Mouse (Mus musculus) limb, embryonic 10.5 days (tissue): Measurements from ENCODE around the gene Rcl1. TPM values are rescaled to one million over a fixed set of nuclear protein-coding genes. Genes with fewer than 3 reads are reported as not detected.

Experiments used
- DNase-seq: peaks from one replicate; pipeline ENCODE4 v3.0.0-alpha.2; 2017; ENCODE audit warnings: low spot score
- H3K27ac ChIP-seq: fragments of 300-500 bp; sonication (generic); 2 replicates; pipeline ENCODE4 v1.5.1; 2016; ENCODE audit warnings: mild to moderate bottlenecking
- H3K27me3 ChIP-seq: fragments of 300-500 bp; sonication (generic); 2 replicates; pipeline ENCODE4 v1.6.1; 2016; ENCODE audit warnings: low read depth, mild to moderate bottlenecking; ENCODE audit not compliant: poor library complexity, severe bottlenecking
- H3K36me3 ChIP-seq: fragments of 300-500 bp; sonication (generic); 2 replicates; pipeline ENCODE4 v1.6.1; 2016; ENCODE audit warnings: mild to moderate bottlenecking, moderate library complexity
- H3K4me1 ChIP-seq: fragments of 300-500 bp; sonication (generic); 2 replicates; pipeline ENCODE4 v1.6.1; 2016
- H3K4me3 ChIP-seq: fragments of 300-500 bp; sonication (generic); 2 replicates; pipeline ENCODE4 v1.5.1; 2016; ENCODE audit warnings: mild to moderate bottlenecking, moderate library complexity
- H3K9me3 ChIP-seq: fragments of 300-500 bp; sonication (generic); replicated peaks from 2 replicates; pipeline ENCODE4 v1.6.1; 2016; ENCODE audit warnings: mild to moderate bottlenecking
- WGBS: fragments of 180-500 bp; shearing (Covaris S2); methylation state at CpG from one replicate; pipeline ENCODE4 v1.1.7; 2016; 5-methylcytosine and 5-hydroxymethylcytosine counted together
- polyA plus RNA-seq: library from polyadenylated mRNA; unstranded; fragments of >200 nt; fragmentation: Nextera tagmentation; extraction: Ambion mirVana; gene quantifications from 2 replicates; pipeline ENCODE4 v1.2.1, GENCODE M21; 2016

Gene Rcl1
- polyA plus RNA-seq, 1 experiment from 2014 or later, result 84.4 TPM

DNA sequence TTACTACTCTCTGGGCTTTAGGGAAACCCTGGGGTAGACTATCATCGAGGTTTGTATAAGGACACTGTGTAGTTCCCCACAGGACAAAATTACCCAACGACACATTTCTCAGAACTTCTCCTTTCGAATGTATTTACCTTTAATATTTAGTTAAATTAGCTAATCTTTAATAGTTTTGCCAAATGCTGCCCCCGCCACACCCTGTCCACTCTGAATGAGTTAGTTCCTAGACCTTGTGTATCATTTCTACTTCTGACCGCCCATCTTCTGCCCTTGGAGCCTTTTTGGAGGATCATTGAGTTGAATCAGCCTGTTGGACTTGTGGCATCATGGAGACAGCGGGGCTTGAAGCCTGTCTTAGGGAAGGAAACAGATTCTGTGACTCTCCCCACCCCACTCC lies 19.1 kb downstream of the Rcl1 start:
- Histone ChIP-seq H3K4me1 (no peaks in the 10 kb centered on the region), H3K36me3 (peaks cover 83% of the 10 kb centered on the region), H3K4me3 (no peak overlapping the region), H3K9me3 (no peaks in the 10 kb centered on the region), H3K27ac (no peak overlapping the region), H3K27me3 (no peaks in the 10 kb centered on the region)
- WGBS, result 94% methylated on average over 6 of the region's 6 CpGs
- no peak for DNase-seq

GRCm38 (mm10) chr19:29121394-29121793 lies 20.2 kb downstream of the Rcl1 start:
- Histone ChIP-seq H3K36me3 (peaks cover 90% of the 10 kb centered on the region), H3K4me3 (no peak overlapping the region), H3K27ac (no peak overlapping the region), H3K27me3 (no peaks in the 10 kb centered on the region), H3K4me1 (no peaks in the 10 kb centered on the region), H3K9me3 (no peaks in the 10 kb centered on the region)
- 81% methylated on average over 9 of the region's 9 CpGs for WGBS
- no peak for DNase-seq

- DNase-seq, result no peak
- no peaks in the 10 kb centered on the region for H3K9me3 ChIP-seq
- peaks cover 84% of the 10 kb centered on the region for H3K36me3 ChIP-seq
- H3K4me3 ChIP-seq, result no peak overlapping the region
- H3K27me3 ChIP-seq, result no peaks in the 10 kb centered on the region
- 85% methylated on average over 13 of the region's 13 CpGs for WGBS
- H3K27ac ChIP-seq, result no peak overlapping the region
- H3K4me1 ChIP-seq, result no peaks in the 10 kb centered on the region
Observed at GRCm38 (mm10) chr19:29124886-29125585, 23.9 kb downstream of the Rcl1 start.

- no peaks in the 10 kb centered on the region for H3K4me1 ChIP-seq
- H3K27me3 ChIP-seq, result no peaks in the 10 kb centered on the region
- H3K27ac ChIP-seq, result no peak overlapping the region
- DNase-seq, result no peak
- H3K9me3 ChIP-seq, result no peaks in the 10 kb centered on the region
- H3K4me3 ChIP-seq, result no peak overlapping the region
- 95% methylated on average over 12 of the region's 12 CpGs for WGBS
- H3K36me3 ChIP-seq, result peaks cover 85% of the 10 kb centered on the region
Observed at GRCm38 (mm10) chr19:29126347-29127015, 25.3 kb downstream of the Rcl1 start.

DNA sequence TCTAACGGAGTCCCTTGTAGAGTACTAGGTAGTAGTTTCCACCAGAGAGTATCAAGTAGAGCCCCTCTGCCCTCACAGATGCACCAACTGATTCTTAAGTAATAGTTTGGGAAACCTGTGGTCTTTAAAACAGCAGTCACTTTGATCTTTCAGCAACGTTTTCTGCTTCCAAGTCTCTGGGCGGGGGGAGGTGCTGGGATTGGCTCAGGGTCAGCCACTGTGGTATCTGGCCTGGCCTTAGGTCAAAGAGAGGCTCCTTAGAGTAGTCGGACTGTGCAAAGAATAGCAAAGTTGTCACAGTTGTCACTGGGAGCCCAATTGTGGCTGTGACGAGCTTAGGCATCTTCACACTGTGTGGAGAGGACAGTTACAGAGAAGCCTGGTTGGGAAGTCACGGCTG lies 26.2 kb downstream of the Rcl1 start:
- no peak overlapping the region for H3K27ac ChIP-seq
- WGBS, result 65% methylated on average over 6 of the region's 6 CpGs
- H3K9me3 ChIP-seq, result no peaks in the 10 kb centered on the region
- no peak for DNase-seq
- H3K27me3 ChIP-seq, result no peaks in the 10 kb centered on the region
- H3K4me3 ChIP-seq, result no peak overlapping the region
- H3K36me3 ChIP-seq, result peaks cover 86% of the 10 kb centered on the region
- no peaks in the 10 kb centered on the region for H3K4me1 ChIP-seq

DNA sequence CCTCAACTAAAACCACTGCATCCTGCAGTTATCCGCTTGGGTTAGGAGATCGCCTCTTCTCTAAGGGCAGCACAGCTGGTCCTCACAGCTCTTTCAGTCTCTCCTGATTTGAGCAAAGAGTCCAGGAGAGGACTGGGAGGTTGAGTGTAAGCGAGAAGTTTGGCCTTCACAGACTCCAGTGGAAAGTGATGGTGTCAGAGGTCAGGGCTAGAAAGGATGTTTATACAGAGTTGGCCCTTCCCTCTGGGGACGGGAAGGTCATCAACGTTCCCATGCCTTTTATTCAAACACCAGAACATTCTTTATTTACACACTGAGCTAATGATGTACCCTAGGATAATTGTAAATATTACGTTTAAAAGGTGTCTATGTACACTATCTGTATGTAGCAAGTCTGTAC lies 27.0 kb downstream of the Rcl1 start:
- no peaks in the 10 kb centered on the region for H3K27me3 ChIP-seq
- peaks cover 85% of the 10 kb centered on the region for H3K36me3 ChIP-seq
- no peak for DNase-seq
- no peaks in the 10 kb centered on the region for H3K9me3 ChIP-seq
- H3K4me1 ChIP-seq, result no peaks in the 10 kb centered on the region
- H3K4me3 ChIP-seq, result no peak overlapping the region
- no peak overlapping the region for H3K27ac ChIP-seq
- 87% methylated on average over 6 of the region's 6 CpGs for WGBS

DNA sequence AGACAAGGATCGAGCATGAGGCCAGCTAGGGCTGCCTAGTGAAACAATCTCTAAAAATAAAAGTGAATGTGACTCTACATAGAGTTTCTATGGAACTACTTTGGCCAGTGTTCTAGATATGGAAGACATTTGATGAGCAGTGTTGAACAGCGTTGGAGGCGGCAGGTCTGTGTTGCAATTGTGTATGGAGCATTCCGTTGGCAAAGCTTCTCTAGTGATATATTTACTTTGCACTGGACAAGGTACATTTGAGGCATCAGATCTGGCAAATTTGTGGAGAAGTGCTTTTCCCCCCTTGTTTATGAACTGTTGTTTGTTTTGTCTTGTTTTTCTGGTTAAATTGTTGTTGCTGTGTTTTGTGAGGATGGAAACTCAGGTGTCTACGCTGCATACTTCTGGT lies 28.4 kb downstream of the Rcl1 start:
- Histone ChIP-seq H3K4me1 (no peaks in the 10 kb centered on the region), H3K9me3 (no peaks in the 10 kb centered on the region), H3K36me3 (peaks cover 81% of the 10 kb centered on the region), H3K27me3 (no peaks in the 10 kb centered on the region), H3K4me3 (no peak overlapping the region), H3K27ac (no peak overlapping the region)
- WGBS, result 95% methylated on average over 5 of the region's 5 CpGs
- no peak for DNase-seq

- WGBS, result 95% methylated on average over 4 of the region's 4 CpGs
- no peaks in the 10 kb centered on the region for H3K4me1 ChIP-seq
- H3K4me3 ChIP-seq, result no peak overlapping the region
- peaks cover 81% of the 10 kb centered on the region for H3K36me3 ChIP-seq
- DNase-seq, result no peak
- no peaks in the 10 kb centered on the region for H3K9me3 ChIP-seq
- H3K27me3 ChIP-seq, result no peaks in the 10 kb centered on the region
- no peak overlapping the region for H3K27ac ChIP-seq
Observed at GRCm38 (mm10) chr19:29131171-29131570, 30.0 kb downstream of the Rcl1 start.

DNA sequence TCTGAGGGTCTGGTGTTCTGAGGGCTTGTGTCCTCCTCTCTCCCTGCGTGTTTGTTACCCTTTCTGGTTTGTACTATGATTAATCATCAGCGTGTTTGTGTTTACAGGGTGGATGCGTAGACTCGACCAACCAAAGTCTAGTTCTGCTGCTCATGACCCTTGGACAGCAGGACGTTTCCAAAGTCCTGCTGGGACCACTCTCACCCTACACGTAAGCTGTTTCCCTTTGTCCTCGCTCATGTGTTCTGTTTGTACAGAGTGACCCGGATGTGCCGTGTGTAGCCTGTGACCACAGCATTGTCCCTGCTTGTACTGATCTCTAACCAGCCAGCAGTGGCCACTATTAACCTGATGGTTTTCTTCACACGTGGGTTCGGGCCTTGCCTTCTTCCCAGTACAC lies 33.1 kb downstream of the Rcl1 start:
- Histone ChIP-seq H3K4me3 (no peak overlapping the region), H3K27ac (no peak overlapping the region), H3K9me3 (no peaks in the 10 kb centered on the region), H3K36me3 (peaks cover 88% of the 10 kb centered on the region), H3K27me3 (no peaks in the 10 kb centered on the region), H3K4me1 (no peaks in the 10 kb centered on the region)
- WGBS, result 90% methylated on average over 11 of the region's 11 CpGs
- DNase-seq, result no peak

DNA sequence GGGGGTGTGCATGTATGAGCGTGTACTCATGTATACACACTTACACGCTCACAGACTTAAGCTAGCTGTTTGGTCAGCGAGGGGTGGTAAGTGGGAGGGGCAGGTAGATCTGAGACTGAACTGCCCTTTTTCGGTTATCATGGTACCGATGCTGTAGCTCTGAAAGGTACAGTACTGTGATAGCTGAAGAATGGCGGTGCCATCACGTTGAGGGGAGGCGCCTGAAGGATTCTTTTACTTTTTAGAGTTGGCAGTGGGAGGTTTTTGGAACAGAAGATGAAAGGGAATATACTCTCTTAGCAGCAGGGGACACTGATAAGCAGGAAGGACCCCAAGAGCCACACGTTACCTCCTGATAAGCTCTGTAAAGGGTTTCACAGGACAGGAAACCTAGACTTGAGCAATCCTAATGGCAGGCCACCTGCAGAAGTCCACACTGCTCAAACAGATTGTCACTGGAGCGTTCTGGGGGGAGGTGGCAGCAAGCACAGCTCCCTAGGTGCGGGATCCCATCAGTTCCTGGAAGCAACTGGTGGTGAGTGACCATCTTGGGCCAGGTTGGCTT lies 34.1 kb downstream of the Rcl1 start:
- Histone ChIP-seq H3K4me3 (no peak overlapping the region), H3K27me3 (no peaks in the 10 kb centered on the region), H3K27ac (no peak overlapping the region), H3K9me3 (no peaks in the 10 kb centered on the region), H3K36me3 (peaks cover 88% of the 10 kb centered on the region), H3K4me1 (no peaks in the 10 kb centered on the region)
- WGBS, result 88% methylated on average over 11 of the region's 11 CpGs
- no peak for DNase-seq

DNA sequence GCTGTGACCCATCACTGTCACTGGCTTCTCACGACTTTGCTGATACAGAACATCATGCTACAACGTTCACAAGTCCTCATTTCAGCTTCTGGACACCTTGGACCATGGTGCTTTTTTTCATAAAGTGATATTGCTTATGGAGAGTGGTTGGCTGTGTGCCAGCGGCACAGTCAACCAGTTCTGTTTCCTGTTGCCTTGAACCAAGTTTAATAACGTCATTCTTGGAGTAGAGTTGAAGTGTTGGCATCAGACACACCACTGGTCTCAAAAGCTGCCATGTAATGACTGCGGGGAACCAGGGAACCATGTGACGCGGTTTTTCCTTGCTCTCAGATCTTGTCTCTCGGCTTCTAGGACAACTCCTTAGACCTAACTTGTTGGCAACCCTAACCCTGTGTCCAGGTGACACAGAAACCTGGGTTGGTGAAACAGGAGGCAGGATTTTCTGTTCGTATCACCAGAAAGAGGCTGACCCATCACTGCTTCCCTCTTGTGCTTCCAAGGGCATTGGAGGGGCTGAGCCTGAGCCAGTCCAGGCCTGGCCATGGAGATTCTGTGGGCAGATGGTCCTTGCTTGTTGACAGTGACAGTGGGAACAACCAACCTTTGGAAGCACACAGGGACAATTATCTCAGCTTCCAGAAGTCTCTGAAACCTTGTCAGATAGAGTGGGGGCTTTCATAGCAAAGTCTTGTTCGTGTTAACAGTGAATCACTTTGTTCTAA lies 37.5 kb downstream of the Rcl1 start:
- DNase-seq, result no peak
- no peaks in the 10 kb centered on the region for H3K9me3 ChIP-seq
- H3K27ac ChIP-seq, result no peak overlapping the region
- no peaks in the 10 kb centered on the region for H3K27me3 ChIP-seq
- 91% methylated on average over 10 of the region's 10 CpGs for WGBS
- no peak overlapping the region for H3K4me3 ChIP-seq
- peaks cover 79% of the 10 kb centered on the region for H3K36me3 ChIP-seq
- H3K4me1 ChIP-seq, result no peaks in the 10 kb centered on the region

DNA sequence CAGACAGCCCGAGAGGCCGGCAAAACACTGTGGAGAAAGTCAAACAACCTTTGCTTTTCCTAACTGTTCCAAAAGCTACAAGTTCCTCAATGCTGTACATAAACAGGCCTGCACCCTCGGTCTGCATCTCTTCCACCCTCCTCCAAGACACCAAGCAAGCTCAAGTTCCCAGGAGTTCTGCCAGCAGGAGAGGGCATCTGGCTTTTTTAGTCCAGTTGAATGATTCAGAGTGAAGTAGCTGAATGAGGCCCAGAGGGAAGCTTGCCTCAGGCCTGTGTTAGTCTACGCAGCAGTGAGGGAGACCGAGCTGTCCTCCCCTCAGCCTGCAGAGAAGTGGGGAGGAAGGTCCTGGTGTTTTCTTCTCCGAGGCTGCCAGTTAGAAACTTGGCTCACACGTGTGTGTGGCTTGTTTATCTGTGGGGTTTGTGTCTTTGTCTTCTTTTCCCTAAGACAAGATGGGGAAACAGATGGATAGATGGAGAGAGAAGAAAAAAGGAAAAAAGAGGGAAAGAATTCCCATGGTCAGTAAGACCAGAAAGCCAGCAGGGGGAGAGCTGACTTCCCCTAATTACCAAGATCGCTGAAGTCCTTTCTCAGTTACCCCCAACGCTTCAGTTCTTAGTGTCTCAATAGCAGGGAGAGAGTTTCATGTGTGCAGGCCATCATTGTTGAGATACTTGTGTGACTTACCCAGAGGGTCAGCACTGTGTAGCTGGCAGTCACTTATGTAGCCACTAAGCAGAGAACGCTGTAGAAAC lies 38.7 kb downstream of the Rcl1 start:
- Histone ChIP-seq H3K9me3 (no peaks in the 10 kb centered on the region), H3K27ac (no peak overlapping the region), H3K27me3 (no peaks in the 10 kb centered on the region), H3K4me1 (no peaks in the 10 kb centered on the region), H3K4me3 (no peak overlapping the region), H3K36me3 (peaks cover 79% of the 10 kb centered on the region)
- DNase-seq, result no peak
- WGBS, result 90% methylated on average over 10 of the region's 10 CpGs
